Mouse (Mus musculus) MEL (cell line): ENCODE measurements around the gene Timm50. TPM values are rescaled to one million over a fixed set of nuclear protein-coding genes. Genes with fewer than 3 reads are reported as not detected.

Source experiments
- DNase-seq: peaks from one replicate; pipeline ENCODE4 v3.0.0; 2011; ENCODE audit warnings: low read depth, low spot score
- H3K27ac ChIP-seq: 2 replicates; pipeline ENCODE4 v1.5.1; 2012; ENCODE audit warnings: low read depth, mild to moderate bottlenecking, control low read depth, low read length, moderate library complexity; ENCODE audit not compliant: control insufficient read depth
- H3K27me3 ChIP-seq, 2 experiments: fragments of 150-350 bp in 1 of 2; sonication (generic) in 1 of 2; 2 replicates each; pipeline ENCODE4 v1.6.1; 2012; ENCODE audit warnings: low read length in 2 of 2, mild to moderate bottlenecking in 2 of 2, improper control_type of control experiment in 1 of 2, moderate library complexity in 1 of 2; ENCODE audit not compliant: insufficient read depth in 2 of 2, control insufficient read depth in 1 of 2
- H3K36me3 ChIP-seq, 2 experiments: 2 replicates each; pipeline ENCODE4 v1.6.1; 2012 to 2014; ENCODE audit warnings: low read length in 2 of 2, improper control_type of control experiment in 1 of 2, inconsistent platforms in 1 of 2, mild to moderate bottlenecking in 1 of 2; ENCODE audit not compliant: insufficient read depth in 2 of 2, control insufficient read depth in 1 of 2
- H3K4me1 ChIP-seq, 2 experiments: fragments of 150-350 bp in 1 of 2; sonication (generic) in 1 of 2; 2 replicates each; pipeline ENCODE4 v1.6.1; 2012; ENCODE audit warnings: low read length in 2 of 2, improper control_type of control experiment in 1 of 2, mild to moderate bottlenecking in 1 of 2; ENCODE audit not compliant: insufficient read depth in 2 of 2, control insufficient read depth in 1 of 2
- H3K4me3 ChIP-seq, 2 experiments: fragments of 150-350 bp in 1 of 2; sonication (generic) in 1 of 2; 2 replicates each; pipeline ENCODE4 v1.5.1; 2012; ENCODE audit warnings: low read depth in 2 of 2, low read length in 2 of 2, mild to moderate bottlenecking in 2 of 2, moderate library complexity in 2 of 2, control low read depth in 1 of 2, improper control_type of control experiment in 1 of 2; ENCODE audit not compliant: control insufficient read depth in 1 of 2, insufficient read depth in 1 of 2
- H3K79me2 ChIP-seq: 2 replicates; pipeline ENCODE4 v1.6.1; 2012; ENCODE audit warnings: mild to moderate bottlenecking, low read length, moderate library complexity; ENCODE audit not compliant: control insufficient read depth, poor library complexity, insufficient read depth
- H3K9ac ChIP-seq: 2 replicates; pipeline ENCODE4 v1.6.1; 2012; ENCODE audit warnings: low read depth, mild to moderate bottlenecking, control low read depth, low read length, moderate library complexity; ENCODE audit not compliant: control insufficient read depth, poor library complexity, severe bottlenecking
- H3K9me3 ChIP-seq: fragments of 150-350 bp; sonication (generic); replicated peaks from 2 replicates; pipeline ENCODE4 v1.6.1; 2012; ENCODE audit warnings: mild to moderate bottlenecking, low read length, improper control_type of control experiment, moderate library complexity; ENCODE audit not compliant: insufficient read depth
- CHD1 ChIP-seq: IDR thresholded peaks from 2 replicates; pipeline ENCODE4 v1.6.1; 2012; ENCODE audit warnings: low read depth, mild to moderate bottlenecking, inconsistent platforms, low read length, improper control_type of control experiment
- CHD2 ChIP-seq: IDR thresholded peaks from 2 replicates; pipeline ENCODE4 v1.6.1; 2011; ENCODE audit warnings: low read length, improper control_type of control experiment
- CTCF ChIP-seq, 3 experiments: IDR thresholded peaks in 2 of 3; conservative IDR thresholded peaks in 1 of 3; 2 replicates each; pipeline ENCODE4 v1.5.1; 2011 to 2012; ENCODE audit warnings: low read length in 3 of 3, low read depth in 2 of 3, mild to moderate bottlenecking in 2 of 3, improper control_type of control experiment in 1 of 3, inconsistent platforms in 1 of 3, mixed read lengths in 1 of 3, moderate library complexity in 1 of 3; ENCODE audit not compliant: control insufficient read depth in 1 of 3, insufficient read depth in 1 of 3, poor library complexity in 1 of 3, severe bottlenecking in 1 of 3
- E2F4 ChIP-seq: IDR thresholded peaks from 2 replicates; pipeline ENCODE4 v1.6.1; 2011; ENCODE audit warnings: low read depth, low read length, improper control_type of control experiment, borderline replicate concordance
- EP300 ChIP-seq, 2 experiments: IDR thresholded peaks; 2 replicates each; pipeline ENCODE4 v1.6.1; 2011; ENCODE audit warnings: improper control_type of control experiment in 2 of 2, low read length in 2 of 2, low read depth in 1 of 2, mild to moderate bottlenecking in 1 of 2
- HCFC1 ChIP-seq: IDR thresholded peaks from 2 replicates; pipeline ENCODE4 v1.6.1; 2012; ENCODE audit warnings: low read depth, mild to moderate bottlenecking, inconsistent platforms, low read length, improper control_type of control experiment, moderate library complexity
- MAFK ChIP-seq: IDR thresholded peaks from 2 replicates; pipeline ENCODE4 v1.6.1; 2011; ENCODE audit warnings: low read depth, mild to moderate bottlenecking, low read length, improper control_type of control experiment, borderline replicate concordance
- MAX ChIP-seq: IDR thresholded peaks from 2 replicates; pipeline ENCODE4 v1.6.1; 2011; ENCODE audit warnings: low read length, improper control_type of control experiment
- MXI1 ChIP-seq: IDR thresholded peaks from 2 replicates; pipeline ENCODE4 v1.6.1; 2011; ENCODE audit warnings: mild to moderate bottlenecking, low read depth, low read length, improper control_type of control experiment
- POLR2AphosphoS5 ChIP-seq: IDR thresholded peaks from 2 replicates; pipeline ENCODE4 v1.6.1; 2012; ENCODE audit warnings: low read depth, borderline replicate concordance, mild to moderate bottlenecking, inconsistent platforms, low read length, moderate library complexity, mixed read lengths
- RAD21 ChIP-seq: IDR thresholded peaks from 2 replicates; pipeline ENCODE4 v1.6.1; 2011; ENCODE audit warnings: mild to moderate bottlenecking, low read depth, low read length, improper control_type of control experiment
- RCOR1 ChIP-seq: IDR thresholded peaks from 2 replicates; pipeline ENCODE4 v1.6.1; 2012; ENCODE audit warnings: low read depth, mild to moderate bottlenecking, inconsistent platforms, low read length, improper control_type of control experiment
- TAL1 ChIP-seq: IDR thresholded peaks from 2 replicates; pipeline ENCODE4 v1.6.1; 2012; ENCODE audit warnings: mild to moderate bottlenecking, inconsistent platforms, low read length, moderate library complexity, mixed read lengths
- USF1 ChIP-seq: IDR thresholded peaks from 2 replicates; pipeline ENCODE4 v1.6.1; 2014; ENCODE audit warnings: low read depth, mild to moderate bottlenecking, inconsistent platforms, low read length, improper control_type of control experiment, moderate library complexity
- USF2 ChIP-seq, 2 experiments: IDR thresholded peaks; 2 replicates each; pipeline ENCODE4 v1.6.1; 2011 to 2012; ENCODE audit warnings: improper control_type of control experiment in 2 of 2, low read length in 2 of 2, borderline replicate concordance in 1 of 2, inconsistent platforms in 1 of 2, low read depth in 1 of 2, mild to moderate bottlenecking in 1 of 2; ENCODE audit not compliant: insufficient read depth in 1 of 2
- ZC3H11A ChIP-seq: IDR thresholded peaks from 2 replicates; pipeline ENCODE4 v1.6.1; 2012; ENCODE audit warnings: low read depth, mild to moderate bottlenecking, inconsistent platforms, low read length, improper control_type of control experiment
- ZNF384 ChIP-seq: IDR thresholded peaks from 2 replicates; pipeline ENCODE4 v1.6.1; 2012; ENCODE audit warnings: low read depth, mild to moderate bottlenecking, inconsistent platforms, low read length, improper control_type of control experiment
- polyA plus RNA-seq, 2 experiments: library from polyadenylated mRNA; stranded (reverse) in 1 of 2; unstranded in 1 of 2; fragments of >175 nt in 1 of 2; fragments of >200 nt in 1 of 2; gene quantifications; 2 replicates each; pipeline versions ENCODE4 v1.2.1 to v1.2.4; 2012; ENCODE audit warnings: low replicate concordance in 2 of 2, low read depth in 1 of 2; ENCODE audit not compliant: insufficient read length in 2 of 2, insufficient read depth in 1 of 2, missing spikeins in 1 of 2
- total RNA-seq: library from RNA; depleted of rRNA; stranded (reverse); fragments of 300-350 nt; gene quantifications from 2 replicates; pipeline ENCODE4 v1.2.3, GENCODE M21; 2012

Gene Timm50
- total and polyA plus RNA-seq, 3 experiments: 167 to 216 TPM; not detected in 1

DNA sequence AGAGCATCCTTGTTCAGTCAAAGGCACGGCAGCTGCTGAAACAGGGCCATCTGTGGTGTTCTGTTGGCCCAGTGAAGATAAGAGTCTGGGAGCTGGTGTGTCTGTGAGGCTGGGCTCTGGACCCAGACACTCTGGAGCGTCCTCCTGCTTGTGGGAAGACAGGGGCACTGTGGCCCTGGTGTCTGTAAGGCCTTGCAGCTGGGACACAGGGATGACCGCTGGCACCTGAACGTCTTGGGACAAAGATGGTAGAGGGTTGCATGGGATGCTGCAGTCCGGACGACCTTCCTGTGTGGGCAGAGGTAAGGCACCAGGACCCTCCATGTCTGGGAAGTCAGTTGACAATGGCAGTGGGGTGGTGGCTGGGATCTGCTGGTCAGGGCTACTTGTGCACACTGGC lies 48.4 kb upstream of the Timm50 start:
- no peak for TF ChIP-seq CTCF (IDR thresholded peaks at IDR 0.05 in 2 of 3, conservative IDR thresholded peaks at IDR 0.05 in 1 of 3; ENCODE audit: control insufficient read depth in 1 of 3, insufficient read depth in 1 of 3, low read depth in 2 of 3, low read length in 3 of 3, poor library complexity in 1 of 3, severe bottlenecking in 1 of 3)
- TF ChIP-seq POLR2AphosphoS5: no peak
- TF ChIP-seq RAD21: no peak
- no peak for TF ChIP-seq ZC3H11A
- TF ChIP-seq HCFC1: no peak
- TF ChIP-seq CHD1: no peak
- TF ChIP-seq EP300 (IDR thresholded peaks at IDR 0.05; ENCODE audit: low read depth in 1 of 2, low read length in 2 of 2): no peak
- TF ChIP-seq TAL1: no peak
- no peak for TF ChIP-seq E2F4
- no peak for TF ChIP-seq MXI1
- TF ChIP-seq MAX: no peak
- TF ChIP-seq USF1: no peak

DNA sequence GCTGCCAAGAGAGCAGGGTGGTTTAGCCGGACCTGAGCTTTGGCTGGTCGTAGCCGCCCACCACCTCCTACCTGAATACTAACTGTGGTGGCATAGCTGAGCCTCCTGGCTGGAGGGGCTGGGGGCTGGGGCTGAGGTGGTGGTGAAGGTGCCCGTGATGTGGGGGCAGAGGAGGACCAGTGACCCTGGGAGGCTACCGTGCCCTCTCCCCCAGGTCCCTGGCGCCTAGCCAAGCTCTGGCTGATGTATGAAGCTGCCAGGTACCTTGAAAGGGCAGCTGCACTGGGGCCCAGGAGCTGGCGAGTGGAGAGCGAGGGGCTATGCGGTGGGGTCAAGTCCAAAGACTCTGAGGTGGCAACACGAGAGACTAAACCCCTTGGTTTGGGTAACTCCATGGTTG lies 48.0 kb upstream of the Timm50 start:
- TF ChIP-seq ZNF384 (no peak), MAFK (no peak), RAD21 (no peak), CHD2 (no peak), CHD1 (no peak), USF2 (IDR thresholded peaks at IDR 0.05; ENCODE audit: borderline replicate concordance in 1 of 2, insufficient read depth in 1 of 2, low read depth in 1 of 2, low read length in 2 of 2) (no peak), RCOR1 (no peak), TAL1 (no peak)
- H3K9ac ChIP-seq: no peak overlapping the region
- DNase-seq: no peak
- no peaks in the 10 kb centered on the region for H3K36me3 ChIP-seq
- H3K27me3 ChIP-seq: no peaks in the 10 kb centered on the region
- no peaks in the 10 kb centered on the region for H3K79me2 ChIP-seq
- H3K4me1 ChIP-seq: peaks cover 0 to 5% of the 10 kb centered on the region in 2 experiments; a peak in 1 of 4 replicates
- H3K9me3 ChIP-seq: no peaks in the 10 kb centered on the region
- H3K4me3 ChIP-seq: no peak overlapping the region
- no peak overlapping the region for H3K27ac ChIP-seq

More for the DNA sequence above, 48.4 kb upstream of the Timm50 start:
- Histone ChIP-seq H3K9ac (no peak overlapping the region), H3K79me2 (no peaks in the 10 kb centered on the region), H3K27ac (no peak overlapping the region), H3K4me3 (no peak overlapping the region), H3K9me3 (no peaks in the 10 kb centered on the region), H3K27me3 (no peaks in the 10 kb centered on the region), H3K4me1 (peaks cover 0 to 5% of the 10 kb centered on the region in 2 experiments; a peak in 1 of 4 replicates), H3K36me3 (no peaks in the 10 kb centered on the region)
- no peak for DNase-seq
